Mouse (Mus musculus): Measurements from ENCODE around the gene Cdrt4. TPM values are rescaled to one million over a fixed set of nuclear protein-coding genes. Genes with fewer than 3 reads are reported as not detected.

Cdrt4 gene
- total and polyA plus RNA-seq, 3 experiments, result not detected

- TF ChIP-seq CHD2 (IDR thresholded peaks at IDR 0.05; ENCODE audit: low read length) (no peak), POLR2A (IDR thresholded peaks at IDR 0.05; ENCODE audit: low read depth, low read length) (no peak), HCFC1 (IDR thresholded peaks at IDR 0.05; ENCODE audit: low read depth, low read length) (no peak), ZNF384 (IDR thresholded peaks at IDR 0.05; ENCODE audit: low read depth, low read length) (peak; percentile 20; the same call in 1 of the 2 replicates)
- dilution Hi-C loops (cut with MboI; ENCODE audit: extremely low pct_ligation_motif_present, extremely low pct_unique_long_range_greater_than_20kb, low sequenced_read_pairs) (no loop called here), in situ Hi-C loops (cut with MboI; ENCODE audit: low pct_ligation_motif_present, low pct_unique_long_range_greater_than_20kb, low sequenced_read_pairs) (no loop called here)
These were observed 44.9 kb downstream of the Cdrt4 start for GRCm38 (mm10) chr11:62995755-62996521.

GRCm38 (mm10) chr11:62996522-62996898 lies 45.5 kb downstream of the Cdrt4 start:
- Histone ChIP-seq H3K79me2 (replicated peaks; ENCODE audit: control insufficient read depth, extremely low read depth, insufficient read depth, poor library complexity, severe bottlenecking) (no peaks in the 10 kb centered on the region), H3K4me2 (ENCODE audit: insufficient read depth, low read depth, poor library complexity, severe bottlenecking) (no peak overlapping the region), H3K36me3 (replicated peaks in 1 of 2; ENCODE audit: control insufficient read depth in 1 of 2, insufficient read depth in 1 of 2, low read length in 1 of 2) (no peaks in the 10 kb centered on the region), H3K27ac (ENCODE audit: insufficient read depth, low read depth) (no peak overlapping the region), H3K4me3 (replicated peaks in 1 of 3; ENCODE audit: low read depth in 2 of 3, low read length in 2 of 3, poor library complexity in 1 of 3) (no peak overlapping the region), H3K9me3 (replicated peaks; ENCODE audit: low read length) (no peaks in the 10 kb centered on the region), H3K4me1 (ENCODE audit: control insufficient read depth in 1 of 2, insufficient read depth in 2 of 2) (peaks cover 0 to 13% of the 10 kb centered on the region in 2 experiments; a peak in 3 of 4 replicates), H3K9ac (ENCODE audit: insufficient read depth, low read depth) (no peak overlapping the region), H3K27me3 (replicated peaks) (no peaks in the 10 kb centered on the region)
- dilution Hi-C loops (cut with MboI; ENCODE audit: extremely low pct_ligation_motif_present, extremely low pct_unique_long_range_greater_than_20kb, low sequenced_read_pairs) (no loop called here), in situ Hi-C loops (cut with MboI; ENCODE audit: low pct_ligation_motif_present, low pct_unique_long_range_greater_than_20kb, low sequenced_read_pairs) (no loop called here)
- TF ChIP-seq HCFC1 (IDR thresholded peaks at IDR 0.05; ENCODE audit: low read depth, low read length) (no peak), USF1 (IDR thresholded peaks at IDR 0.05; ENCODE audit: low read depth, low read length) (no peak), TBP (conservative IDR thresholded peaks at IDR 0.05; ENCODE audit: low read depth, low read length) (no peak), MAX (IDR thresholded peaks at IDR 0.05; ENCODE audit: low read length) (no peak), POLR2AphosphoS2 (IDR thresholded peaks at IDR 0.05; ENCODE audit: low read depth, low read length) (no peak), IRF4 (IDR thresholded peaks at IDR 0.05; ENCODE audit: low read depth, low read length) (no peak), TCF12 (IDR thresholded peaks at IDR 0.05; ENCODE audit: low read depth, low read length) (no peak), ZC3H11A (IDR thresholded peaks at IDR 0.05; ENCODE audit: low read depth, low read length) (no peak), RCOR1 (conservative IDR thresholded peaks at IDR 0.05; ENCODE audit: low read depth, low read length) (no peak), ZMIZ1 (IDR thresholded peaks at IDR 0.05; ENCODE audit: low read depth, low read length) (no peak), JUND (conservative IDR thresholded peaks at IDR 0.05; ENCODE audit: low read depth, low read length) (no peak), ZKSCAN1 (IDR thresholded peaks at IDR 0.05; ENCODE audit: borderline replicate concordance, low read depth, low read length) (no peak)
- DNase-seq (ENCODE audit: extremely low read depth), result no peak

More at GRCm38 (mm10) chr11:62995755-62996521, 44.9 kb downstream of the Cdrt4 start:
- Histone ChIP-seq H3K27ac (ENCODE audit: insufficient read depth, low read depth) (no peak overlapping the region), H3K4me2 (ENCODE audit: insufficient read depth, low read depth, poor library complexity, severe bottlenecking) (no peak overlapping the region), H3K36me3 (replicated peaks in 1 of 2; ENCODE audit: control insufficient read depth in 1 of 2, insufficient read depth in 1 of 2, low read length in 1 of 2) (no peaks in the 10 kb centered on the region), H3K4me1 (ENCODE audit: control insufficient read depth in 1 of 2, insufficient read depth in 2 of 2) (peaks cover 0 to 13% of the 10 kb centered on the region in 2 experiments; a peak in 3 of 4 replicates), H3K4me3 (replicated peaks in 1 of 3; ENCODE audit: low read depth in 2 of 3, low read length in 2 of 3, poor library complexity in 1 of 3) (no peak overlapping the region), H3K9me3 (replicated peaks; ENCODE audit: low read length) (no peaks in the 10 kb centered on the region), H3K27me3 (replicated peaks) (no peaks in the 10 kb centered on the region), H3K79me2 (replicated peaks; ENCODE audit: control insufficient read depth, extremely low read depth, insufficient read depth, poor library complexity, severe bottlenecking) (no peaks in the 10 kb centered on the region), H3K9ac (ENCODE audit: insufficient read depth, low read depth) (no peak overlapping the region)
- no peak for DNase-seq (ENCODE audit: extremely low read depth)

Data from CH12.LX (cell line).